Mouse (Mus musculus) MEL (cell line): ENCODE data around the gene Armc8. TPM values are rescaled to one million over a fixed set of nuclear protein-coding genes. Genes with fewer than 3 reads are reported as not detected.

Experiments used
- DNase-seq: peaks from one replicate; pipeline ENCODE4 v3.0.0; 2011; ENCODE audit warnings: low read depth, low spot score
- H3K27ac ChIP-seq: 2 replicates; pipeline ENCODE4 v1.5.1; 2012; ENCODE audit warnings: low read depth, mild to moderate bottlenecking, control low read depth, low read length, moderate library complexity; ENCODE audit not compliant: control insufficient read depth
- H3K27me3 ChIP-seq, 2 experiments: fragments of 150-350 bp in 1 of 2; sonication (generic) in 1 of 2; 2 replicates each; pipeline ENCODE4 v1.6.1; 2012; ENCODE audit warnings: low read length in 2 of 2, mild to moderate bottlenecking in 2 of 2, improper control_type of control experiment in 1 of 2, moderate library complexity in 1 of 2; ENCODE audit not compliant: insufficient read depth in 2 of 2, control insufficient read depth in 1 of 2
- H3K36me3 ChIP-seq, 2 experiments: 2 replicates each; pipeline ENCODE4 v1.6.1; 2012 to 2014; ENCODE audit warnings: low read length in 2 of 2, improper control_type of control experiment in 1 of 2, inconsistent platforms in 1 of 2, mild to moderate bottlenecking in 1 of 2; ENCODE audit not compliant: insufficient read depth in 2 of 2, control insufficient read depth in 1 of 2
- H3K4me1 ChIP-seq, 2 experiments: fragments of 150-350 bp in 1 of 2; sonication (generic) in 1 of 2; 2 replicates each; pipeline ENCODE4 v1.6.1; 2012; ENCODE audit warnings: low read length in 2 of 2, improper control_type of control experiment in 1 of 2, mild to moderate bottlenecking in 1 of 2; ENCODE audit not compliant: insufficient read depth in 2 of 2, control insufficient read depth in 1 of 2
- H3K4me3 ChIP-seq, 2 experiments: fragments of 150-350 bp in 1 of 2; sonication (generic) in 1 of 2; 2 replicates each; pipeline ENCODE4 v1.5.1; 2012; ENCODE audit warnings: low read depth in 2 of 2, low read length in 2 of 2, mild to moderate bottlenecking in 2 of 2, moderate library complexity in 2 of 2, control low read depth in 1 of 2, improper control_type of control experiment in 1 of 2; ENCODE audit not compliant: control insufficient read depth in 1 of 2, insufficient read depth in 1 of 2
- H3K79me2 ChIP-seq: 2 replicates; pipeline ENCODE4 v1.6.1; 2012; ENCODE audit warnings: mild to moderate bottlenecking, low read length, moderate library complexity; ENCODE audit not compliant: control insufficient read depth, poor library complexity, insufficient read depth
- H3K9ac ChIP-seq: 2 replicates; pipeline ENCODE4 v1.6.1; 2012; ENCODE audit warnings: low read depth, mild to moderate bottlenecking, control low read depth, low read length, moderate library complexity; ENCODE audit not compliant: control insufficient read depth, poor library complexity, severe bottlenecking
- H3K9me3 ChIP-seq: fragments of 150-350 bp; sonication (generic); replicated peaks from 2 replicates; pipeline ENCODE4 v1.6.1; 2012; ENCODE audit warnings: mild to moderate bottlenecking, low read length, improper control_type of control experiment, moderate library complexity; ENCODE audit not compliant: insufficient read depth
- BHLHE40 ChIP-seq: IDR thresholded peaks from 2 replicates; pipeline ENCODE4 v1.6.1; 2012; ENCODE audit warnings: low read depth, mild to moderate bottlenecking, inconsistent platforms, low read length, improper control_type of control experiment, borderline replicate concordance
- CTCF ChIP-seq, 3 experiments: IDR thresholded peaks in 2 of 3; conservative IDR thresholded peaks in 1 of 3; 2 replicates each; pipeline ENCODE4 v1.5.1; 2011 to 2012; ENCODE audit warnings: low read length in 3 of 3, low read depth in 2 of 3, mild to moderate bottlenecking in 2 of 3, improper control_type of control experiment in 1 of 3, inconsistent platforms in 1 of 3, mixed read lengths in 1 of 3, moderate library complexity in 1 of 3; ENCODE audit not compliant: control insufficient read depth in 1 of 3, insufficient read depth in 1 of 3, poor library complexity in 1 of 3, severe bottlenecking in 1 of 3
- E2F4 ChIP-seq: IDR thresholded peaks from 2 replicates; pipeline ENCODE4 v1.6.1; 2011; ENCODE audit warnings: low read depth, low read length, improper control_type of control experiment, borderline replicate concordance
- ETS1 ChIP-seq: IDR thresholded peaks from 2 replicates; pipeline ENCODE4 v1.6.1; 2012; ENCODE audit warnings: low read depth, mild to moderate bottlenecking, inconsistent platforms, low read length, improper control_type of control experiment, moderate library complexity
- HCFC1 ChIP-seq: IDR thresholded peaks from 2 replicates; pipeline ENCODE4 v1.6.1; 2012; ENCODE audit warnings: low read depth, mild to moderate bottlenecking, inconsistent platforms, low read length, improper control_type of control experiment, moderate library complexity
- MAX ChIP-seq: IDR thresholded peaks from 2 replicates; pipeline ENCODE4 v1.6.1; 2011; ENCODE audit warnings: low read length, improper control_type of control experiment
- MXI1 ChIP-seq: IDR thresholded peaks from 2 replicates; pipeline ENCODE4 v1.6.1; 2011; ENCODE audit warnings: mild to moderate bottlenecking, low read depth, low read length, improper control_type of control experiment
- MYC ChIP-seq: IDR thresholded peaks from 2 replicates; pipeline ENCODE4 v1.6.1; 2011; ENCODE audit warnings: low read depth, mild to moderate bottlenecking, low read length, improper control_type of control experiment, moderate library complexity
- NELFE ChIP-seq: IDR thresholded peaks from 2 replicates; pipeline ENCODE4 v1.6.1; 2011; ENCODE audit warnings: low read depth, low read length, improper control_type of control experiment
- NRF1 ChIP-seq: IDR thresholded peaks from 2 replicates; pipeline ENCODE4 v1.6.1; 2014; ENCODE audit warnings: low read depth, mild to moderate bottlenecking, inconsistent platforms, low read length, improper control_type of control experiment, moderate library complexity; ENCODE audit not compliant: poor library complexity, insufficient read depth, severe bottlenecking
- POLR2A ChIP-seq, 2 experiments: IDR thresholded peaks; 2 replicates each; pipeline ENCODE4 v1.6.1; 2011 to 2012; ENCODE audit warnings: low read length in 2 of 2, mild to moderate bottlenecking in 2 of 2, control low read depth in 1 of 2, improper control_type of control experiment in 1 of 2, low read depth in 1 of 2, moderate library complexity in 1 of 2; ENCODE audit not compliant: control insufficient read depth in 1 of 2, insufficient read depth in 1 of 2, poor library complexity in 1 of 2
- POLR2AphosphoS5 ChIP-seq: IDR thresholded peaks from 2 replicates; pipeline ENCODE4 v1.6.1; 2012; ENCODE audit warnings: low read depth, borderline replicate concordance, mild to moderate bottlenecking, inconsistent platforms, low read length, moderate library complexity, mixed read lengths
- RAD21 ChIP-seq: IDR thresholded peaks from 2 replicates; pipeline ENCODE4 v1.6.1; 2011; ENCODE audit warnings: mild to moderate bottlenecking, low read depth, low read length, improper control_type of control experiment
- RCOR1 ChIP-seq: IDR thresholded peaks from 2 replicates; pipeline ENCODE4 v1.6.1; 2012; ENCODE audit warnings: low read depth, mild to moderate bottlenecking, inconsistent platforms, low read length, improper control_type of control experiment
- SIN3A ChIP-seq: IDR thresholded peaks from 2 replicates; pipeline ENCODE4 v1.6.1; 2012; ENCODE audit warnings: low read length, improper control_type of control experiment, inconsistent platforms
- SMC3 ChIP-seq: IDR thresholded peaks from 2 replicates; pipeline ENCODE4 v1.6.1; 2011; ENCODE audit warnings: low read depth, low read length, improper control_type of control experiment
- ZC3H11A ChIP-seq: IDR thresholded peaks from 2 replicates; pipeline ENCODE4 v1.6.1; 2012; ENCODE audit warnings: low read depth, mild to moderate bottlenecking, inconsistent platforms, low read length, improper control_type of control experiment
- ZKSCAN1 ChIP-seq: IDR thresholded peaks from 2 replicates; pipeline ENCODE4 v1.6.1; 2012; ENCODE audit warnings: low read depth, mild to moderate bottlenecking, inconsistent platforms, low read length, improper control_type of control experiment, moderate library complexity
- ZNF384 ChIP-seq: IDR thresholded peaks from 2 replicates; pipeline ENCODE4 v1.6.1; 2012; ENCODE audit warnings: low read depth, mild to moderate bottlenecking, inconsistent platforms, low read length, improper control_type of control experiment
- polyA plus RNA-seq, 2 experiments: library from polyadenylated mRNA; stranded (reverse) in 1 of 2; unstranded in 1 of 2; fragments of >175 nt in 1 of 2; fragments of >200 nt in 1 of 2; gene quantifications; 2 replicates each; pipeline versions ENCODE4 v1.2.1 to v1.2.4; 2012; ENCODE audit warnings: low replicate concordance in 2 of 2, low read depth in 1 of 2; ENCODE audit not compliant: insufficient read length in 2 of 2, insufficient read depth in 1 of 2, missing spikeins in 1 of 2
- total RNA-seq: library from RNA; depleted of rRNA; stranded (reverse); fragments of 300-350 nt; gene quantifications from 2 replicates; pipeline ENCODE4 v1.2.3, GENCODE M21; 2012

Armc8 gene
- total and polyA plus RNA-seq, 3 experiments, result 11.9 to 14.3 TPM; not detected in 1

DNA sequence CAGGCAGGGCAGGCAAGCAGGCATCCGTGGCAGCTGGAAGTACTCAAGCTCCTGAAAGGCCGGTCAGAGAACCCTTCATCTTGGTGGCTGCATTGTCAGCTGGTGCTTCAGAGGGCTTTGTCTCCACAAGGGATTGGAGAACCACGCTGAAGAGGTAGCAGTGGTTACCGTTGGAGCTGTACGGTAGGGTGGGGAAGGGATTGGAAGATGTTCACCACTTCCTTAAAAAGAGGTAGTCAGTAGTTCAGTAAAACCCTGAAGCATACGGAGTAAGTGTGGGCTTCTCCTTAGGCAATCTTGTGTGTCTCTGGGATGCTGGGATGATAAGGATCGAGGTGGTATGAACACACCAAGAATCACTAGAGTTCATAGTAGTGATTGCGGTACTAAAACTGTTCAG lies 22.4 kb upstream of the Armc8 start:
- TF ChIP-seq E2F4, result no peak
- TF ChIP-seq ETS1, result no peak
- Histone ChIP-seq H3K27me3 (no peaks in the 10 kb centered on the region), H3K4me3 (no peak overlapping the region), H3K79me2 (no peaks in the 10 kb centered on the region), H3K36me3 (no peaks in the 10 kb centered on the region), H3K9me3 (no peaks in the 10 kb centered on the region), H3K27ac (no peak overlapping the region), H3K4me1 (no peaks in the 10 kb centered on the region), H3K9ac (no peak overlapping the region)
- no peak for DNase-seq

DNA sequence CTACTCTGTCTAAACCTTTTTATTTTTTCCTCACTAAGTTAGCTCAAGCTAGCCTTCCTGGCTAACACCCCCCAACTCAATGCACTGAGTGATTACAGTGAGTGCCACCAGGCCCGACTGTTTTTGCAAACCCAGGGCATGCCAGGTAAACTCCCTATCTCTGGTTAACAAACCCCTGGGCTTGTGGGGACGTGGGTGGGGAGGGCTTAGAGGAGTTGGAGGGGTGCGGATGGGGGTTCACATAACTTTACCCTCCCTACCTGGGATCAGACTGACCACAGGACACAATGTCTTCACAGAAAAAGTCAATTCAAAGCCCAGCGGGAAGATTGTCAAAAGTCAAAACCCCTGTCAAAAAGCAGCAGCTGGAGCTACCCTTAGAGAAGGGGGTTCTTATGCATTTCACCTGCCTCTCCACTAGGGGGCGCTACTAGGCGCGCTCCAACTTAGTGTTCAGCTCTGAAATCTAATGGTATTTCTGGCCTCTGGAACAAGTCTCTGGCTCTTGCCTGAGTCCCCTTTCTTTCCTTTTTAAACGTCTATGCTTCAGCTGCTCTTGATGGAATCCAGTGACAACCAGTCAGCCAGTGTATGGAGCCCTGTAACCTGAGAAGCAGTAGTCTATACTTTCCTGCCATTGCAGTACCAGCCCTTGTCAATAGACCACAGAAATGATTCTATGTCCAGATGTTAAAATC lies 19.0 kb upstream of the Armc8 start:
- Histone ChIP-seq H3K4me3 (no peak overlapping the region), H3K27ac (no peak overlapping the region)
- TF ChIP-seq CTCF (IDR thresholded peaks at IDR 0.05 in 2 of 3, conservative IDR thresholded peaks at IDR 0.05 in 1 of 3; ENCODE audit: control insufficient read depth in 1 of 3, insufficient read depth in 1 of 3, low read depth in 2 of 3, low read length in 3 of 3, poor library complexity in 1 of 3, severe bottlenecking in 1 of 3) (peak; percentile 86 to 96 (median 93)), E2F4 (no peak), SMC3 (peak; percentile 67), RAD21 (peak; percentile 39)
- TF ChIP-seq, all 39 proteins: peak for 3
- H3K36me3 ChIP-seq, result peaks cover 0 to 7% of the 10 kb centered on the region in 2 experiments; a peak in 1 of 4 replicates
- no peaks in the 10 kb centered on the region for H3K79me2 ChIP-seq
- no peaks in the 10 kb centered on the region for H3K4me1 ChIP-seq
- DNase-seq, result peak; percentile 66
- no peaks in the 10 kb centered on the region for H3K9me3 ChIP-seq
- no peak overlapping the region for H3K9ac ChIP-seq
- no peaks in the 10 kb centered on the region for H3K27me3 ChIP-seq

DNA sequence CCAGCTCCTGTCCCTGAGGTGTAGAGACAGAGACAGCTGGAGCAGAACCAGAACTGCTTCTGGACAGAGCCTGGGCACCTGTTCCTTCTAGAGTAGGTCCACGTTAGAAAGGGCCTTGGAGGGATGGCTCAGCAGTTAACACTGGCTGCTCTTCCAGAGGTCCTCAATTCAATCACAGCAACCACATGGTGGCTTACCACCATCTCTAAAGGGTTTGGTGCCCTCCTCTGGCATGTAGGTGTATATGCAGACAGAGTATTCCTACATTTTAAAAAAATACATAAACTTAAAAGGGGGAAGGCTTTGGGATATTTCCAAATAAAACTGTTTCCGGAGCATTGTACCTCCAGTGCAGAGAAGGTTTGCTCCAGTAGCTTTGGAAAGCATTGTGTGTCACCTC lies 12.0 kb upstream of the Armc8 start:
- no peak overlapping the region for H3K27ac ChIP-seq
- H3K4me1 ChIP-seq, result peaks cover 1 to 12% of the 10 kb centered on the region in 2 experiments; a peak in 3 of 4 replicates
- no peaks in the 10 kb centered on the region for H3K27me3 ChIP-seq
- no peak for TF ChIP-seq POLR2AphosphoS5
- TF ChIP-seq HCFC1, result 0 out of 2 replicates have a peak, but pooled peaks have one; percentile 6
- TF ChIP-seq RCOR1, result peak; percentile 44; the same call in 1 of the 2 replicates
- TF ChIP-seq ZKSCAN1, result no peak
- TF ChIP-seq RAD21, result peak; percentile 77
- TF ChIP-seq MYC, result peak; percentile 90
- TF ChIP-seq NRF1, result no peak
- peak; percentile 57; the same call in 1 of the 2 replicates for TF ChIP-seq ZNF384
- peak; percentile 44; the same call in 1 of the 2 replicates for TF ChIP-seq SIN3A
- no peak for TF ChIP-seq NELFE
- no peak for TF ChIP-seq BHLHE40
- TF ChIP-seq ZC3H11A, result peak; percentile 60
- TF ChIP-seq MAX, result peak; percentile 66
- peak; percentile 40 to 77 (median 53); a peak in 5 of 6 replicates for TF ChIP-seq CTCF (IDR thresholded peaks at IDR 0.05 in 2 of 3, conservative IDR thresholded peaks at IDR 0.05 in 1 of 3; ENCODE audit: control insufficient read depth in 1 of 3, insufficient read depth in 1 of 3, low read depth in 2 of 3, low read length in 3 of 3, poor library complexity in 1 of 3, severe bottlenecking in 1 of 3)
- peak; percentile 67 for TF ChIP-seq SMC3
- TF ChIP-seq MXI1, result peak; percentile 43; the same call in 1 of the 2 replicates
- no peak for TF ChIP-seq POLR2A (IDR thresholded peaks at IDR 0.05; ENCODE audit: control insufficient read depth in 1 of 2, insufficient read depth in 1 of 2, low read depth in 1 of 2, low read length in 2 of 2, poor library complexity in 1 of 2)
- H3K4me3 ChIP-seq, result no peak overlapping the region
- DNase-seq, result peak; percentile 74
- H3K36me3 ChIP-seq, result peaks cover 18 to 19% of the 10 kb centered on the region in 2 experiments
- peaks cover 28% of the 10 kb centered on the region for H3K79me2 ChIP-seq
- no peaks in the 10 kb centered on the region for H3K9me3 ChIP-seq
- no peak overlapping the region for H3K9ac ChIP-seq
